Mouse (Mus musculus) liver, embryonic 13.5 days (tissue): ENCODE data around the gene Sh3tc1. TPM values are rescaled to one million over a fixed set of nuclear protein-coding genes. Genes with fewer than 3 reads are reported as not detected.

Experiments used
- ATAC-seq: fragments of 200-750 bp; cut with Nextera tagmentation; 2 replicates; pipeline ENCODE4 v1.8.0; 2017; ENCODE audit warnings: low read depth, mild to moderate bottlenecking, moderate number of reproducible peaks, moderate library complexity
- DNase-seq: peaks from one replicate; pipeline ENCODE4 v3.0.0; 2022
- H3K27ac ChIP-seq: fragments of 300-500 bp; sonication (generic); 2 replicates; pipeline ENCODE4 v1.5.1; 2015; ENCODE audit warnings: moderate library complexity, mild to moderate bottlenecking, inconsistent platforms
- H3K27me3 ChIP-seq: fragments of 300-500 bp; sonication (generic); 2 replicates; pipeline ENCODE4 v1.6.1; 2015; ENCODE audit warnings: mild to moderate bottlenecking, inconsistent platforms
- H3K36me3 ChIP-seq: fragments of 300-500 bp; sonication (generic); 2 replicates; pipeline ENCODE4 v1.6.1; 2015; ENCODE audit warnings: mild to moderate bottlenecking, inconsistent platforms
- H3K4me1 ChIP-seq: fragments of 300-500 bp; sonication (generic); replicated peaks from 2 replicates; pipeline ENCODE4 v1.6.1; 2015; ENCODE audit warnings: inconsistent platforms
- H3K4me2 ChIP-seq: fragments of 300-500 bp; sonication (generic); 2 replicates; pipeline ENCODE4 v1.6.1; 2015; ENCODE audit warnings: inconsistent platforms, mild to moderate bottlenecking, moderate library complexity
- H3K4me3 ChIP-seq: fragments of 300-500 bp; sonication (generic); replicated peaks from 2 replicates; pipeline ENCODE4 v1.5.1; 2015; ENCODE audit warnings: mild to moderate bottlenecking, inconsistent platforms
- H3K9ac ChIP-seq: fragments of 300-500 bp; sonication (generic); 2 replicates; pipeline ENCODE4 v1.6.1; 2015; ENCODE audit warnings: mild to moderate bottlenecking, inconsistent platforms
- H3K9me3 ChIP-seq: fragments of 300-500 bp; sonication (generic); replicated peaks from 2 replicates; pipeline ENCODE4 v1.6.1; 2016; ENCODE audit warnings: inconsistent platforms
- WGBS: fragments of 180-500 bp; shearing (Covaris S2); methylation state at CpG from one replicate; pipeline ENCODE4 v1.1.7; 2015; ENCODE audit not compliant: insufficient replicate concordance; 5-methylcytosine and 5-hydroxymethylcytosine counted together
- polyA plus RNA-seq: library from polyadenylated mRNA; unstranded; fragments of >200 nt; fragmentation: Nextera tagmentation; extraction: Ambion mirVana; gene quantifications from 2 replicates; pipeline ENCODE4 v1.2.1, GENCODE M21; 2015

Gene Sh3tc1
- polyA plus RNA-seq, 1 experiment from 2014 or later: 2.1 TPM

DNA sequence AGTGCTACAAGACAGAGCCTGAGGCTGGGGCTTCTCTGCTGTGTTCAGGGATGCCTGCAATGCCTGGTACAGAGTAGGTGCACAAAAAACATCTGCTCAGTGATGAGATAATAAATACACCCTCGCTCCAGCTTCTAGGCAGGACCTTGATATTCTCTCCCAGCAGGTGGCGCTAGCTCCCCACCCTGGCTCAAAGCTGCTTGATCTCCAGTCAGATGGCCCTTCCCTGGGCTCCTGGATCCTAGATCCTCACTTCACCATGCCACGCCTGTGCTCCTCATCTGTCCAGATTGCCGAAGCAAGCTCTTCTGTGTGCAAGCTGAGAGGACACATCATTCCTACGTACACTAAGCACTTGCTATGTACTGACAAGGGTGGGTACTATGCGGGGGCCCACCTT is 38.7 kb downstream of the Sh3tc1 start:
- H3K36me3 ChIP-seq: no peaks in the 10 kb centered on the region; the same call in 1 of the 2 replicates
- H3K9me3 ChIP-seq: no peaks in the 10 kb centered on the region
- no peaks in the 10 kb centered on the region for H3K4me1 ChIP-seq
- H3K27ac ChIP-seq: no peak overlapping the region
- H3K9ac ChIP-seq: no peak overlapping the region
- H3K4me3 ChIP-seq: no peak overlapping the region
- no peak overlapping the region for H3K4me2 ChIP-seq
- no peaks in the 10 kb centered on the region for H3K27me3 ChIP-seq
- peak; percentile 20 for DNase-seq
- 36% methylated on average over 6 of the region's 6 CpGs for WGBS
- ATAC-seq: no peak

GRCm38 (mm10) chr5:35695815-35696214 is 44.0 kb downstream of the Sh3tc1 start:
- H3K4me3 ChIP-seq: no peak overlapping the region
- WGBS: 26% methylated on average over 5 of the region's 5 CpGs
- no peak overlapping the region for H3K9ac ChIP-seq
- H3K27ac ChIP-seq: no peak overlapping the region
- no peaks in the 10 kb centered on the region for H3K9me3 ChIP-seq
- H3K27me3 ChIP-seq: no peaks in the 10 kb centered on the region
- no peaks in the 10 kb centered on the region for H3K4me1 ChIP-seq
- no peaks in the 10 kb centered on the region; the same call in 1 of the 2 replicates for H3K36me3 ChIP-seq
- no peak overlapping the region for H3K4me2 ChIP-seq
- DNase-seq (no peak), ATAC-seq (no peak)

GRCm38 (mm10) chr5:35693638-35694037 is 46.1 kb downstream of the Sh3tc1 start:
- Histone ChIP-seq H3K4me2 (no peak overlapping the region), H3K4me1 (no peaks in the 10 kb centered on the region), H3K27me3 (no peaks in the 10 kb centered on the region), H3K4me3 (no peak overlapping the region), H3K36me3 (no peaks in the 10 kb centered on the region), H3K9me3 (no peaks in the 10 kb centered on the region), H3K9ac (no peak overlapping the region), H3K27ac (no peak overlapping the region)
- 35% methylated on average over 4 of the region's 4 CpGs for WGBS
- ATAC-seq: no peak
- DNase-seq: no peak

DNA sequence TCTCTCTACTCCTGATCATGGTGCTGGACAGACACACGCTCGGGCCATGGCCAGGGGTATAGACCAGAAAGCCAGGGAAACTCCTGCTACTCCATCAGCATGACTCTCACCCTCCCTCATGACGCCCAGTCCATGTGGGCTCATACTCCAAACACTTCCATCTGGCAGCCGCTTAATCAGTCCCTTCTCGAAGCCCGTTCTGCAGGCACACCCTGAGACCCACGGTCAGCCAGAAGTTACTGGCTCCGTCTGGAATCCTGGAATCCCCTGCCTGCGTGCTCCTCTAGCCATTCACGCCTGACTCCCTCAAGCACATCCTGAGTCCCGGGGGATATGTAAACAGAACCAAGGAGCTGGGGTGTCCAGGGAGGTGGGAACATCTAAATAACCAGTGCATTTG is 48.5 kb downstream of the Sh3tc1 start:
- Histone ChIP-seq H3K9me3 (no peaks in the 10 kb centered on the region), H3K4me1 (no peaks in the 10 kb centered on the region; the same call in 1 of the 2 replicates), H3K27ac (no peak overlapping the region), H3K9ac (no peak overlapping the region), H3K4me2 (no peak overlapping the region), H3K27me3 (no peaks in the 10 kb centered on the region), H3K4me3 (no peak overlapping the region), H3K36me3 (no peaks in the 10 kb centered on the region)
- 63% methylated on average over 11 of the region's 11 CpGs for WGBS
- DNase-seq (no peak), ATAC-seq (no peak)

DNA sequence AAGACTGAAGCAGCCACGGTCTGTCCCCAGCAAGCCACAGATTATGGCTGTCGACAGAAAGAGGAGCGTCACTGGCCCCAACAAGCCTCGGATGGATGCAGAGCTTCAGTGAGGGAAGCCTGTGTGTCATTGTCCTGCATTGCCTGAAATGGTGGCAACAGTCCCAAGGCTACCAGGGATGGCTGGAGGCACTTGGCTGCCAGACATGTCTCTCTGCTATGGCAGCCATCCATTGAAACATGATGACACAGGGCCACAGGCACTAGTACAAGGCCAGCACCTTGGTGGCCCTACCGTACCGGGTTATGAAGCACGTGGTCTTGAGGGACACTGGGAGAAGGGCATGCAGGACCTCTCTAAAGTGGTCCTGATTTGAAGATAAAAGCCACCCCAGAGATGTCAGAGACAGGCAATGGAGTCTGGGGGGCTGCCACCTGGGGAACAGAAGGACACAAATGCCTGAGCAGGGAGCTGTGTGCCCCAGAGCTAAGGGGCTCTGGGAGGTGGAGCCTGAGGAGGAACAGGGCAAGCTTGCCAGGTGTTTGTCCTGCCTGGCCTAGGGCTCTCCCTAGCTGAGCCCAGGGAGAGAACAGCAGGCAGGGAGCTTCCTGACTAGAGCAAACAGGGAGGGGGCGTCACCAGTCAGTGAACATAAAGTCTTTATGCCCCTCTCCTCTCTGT is 49.2 kb downstream of the Sh3tc1 start:
- ATAC-seq (no peak), DNase-seq (no peak)
- Histone ChIP-seq H3K9me3 (no peaks in the 10 kb centered on the region), H3K4me2 (no peak overlapping the region), H3K27ac (no peak overlapping the region), H3K9ac (no peak overlapping the region), H3K27me3 (no peaks in the 10 kb centered on the region), H3K36me3 (no peaks in the 10 kb centered on the region), H3K4me3 (no peak overlapping the region), H3K4me1 (no peaks in the 10 kb centered on the region; the same call in 1 of the 2 replicates)
- 81% methylated on average over 8 of the region's 8 CpGs for WGBS

DNA sequence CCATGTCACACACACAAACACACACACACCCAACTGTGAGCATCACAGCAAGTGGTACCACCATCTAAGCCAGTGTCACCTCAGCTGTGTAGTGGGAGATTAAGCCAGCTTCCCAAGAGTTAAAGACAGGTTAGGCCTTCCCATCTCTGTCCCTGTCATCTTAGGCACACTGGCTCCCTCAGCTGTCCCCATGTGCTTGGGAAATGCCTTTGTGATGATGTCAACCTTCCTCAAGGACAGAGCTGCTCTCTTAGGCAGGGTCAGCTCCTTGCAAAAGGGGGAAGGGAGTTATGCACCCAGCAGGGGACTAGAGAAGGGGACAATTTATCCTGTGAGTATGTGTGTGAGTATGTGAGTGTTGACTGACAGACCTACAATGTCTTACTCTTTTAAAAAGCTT is 50.4 kb downstream of the Sh3tc1 start:
- ATAC-seq: no peak
- Histone ChIP-seq H3K4me1 (peaks cover 4% of the 10 kb centered on the region; the same call in 1 of the 2 replicates), H3K4me2 (no peak overlapping the region), H3K27ac (no peak overlapping the region), H3K27me3 (no peaks in the 10 kb centered on the region), H3K36me3 (no peaks in the 10 kb centered on the region), H3K9me3 (no peaks in the 10 kb centered on the region), H3K9ac (no peak overlapping the region), H3K4me3 (no peak overlapping the region)
- no peak for DNase-seq

GRCm38 (mm10) chr5:35688851-35689250 is 50.9 kb downstream of the Sh3tc1 start:
- Histone ChIP-seq H3K9me3 (no peaks in the 10 kb centered on the region), H3K36me3 (no peaks in the 10 kb centered on the region), H3K4me3 (no peak overlapping the region), H3K4me1 (peaks cover 4% of the 10 kb centered on the region; the same call in 1 of the 2 replicates), H3K4me2 (no peak overlapping the region), H3K27me3 (no peaks in the 10 kb centered on the region), H3K9ac (no peak overlapping the region), H3K27ac (no peak overlapping the region)
- DNase-seq (no peak), ATAC-seq (no peak)
- 59% methylated on average over 2 of the region's 2 CpGs for WGBS

- Histone ChIP-seq H3K4me1 (peaks cover 4% of the 10 kb centered on the region; the same call in 1 of the 2 replicates), H3K27me3 (no peaks in the 10 kb centered on the region), H3K4me3 (no peak overlapping the region), H3K9me3 (no peaks in the 10 kb centered on the region), H3K4me2 (no peak overlapping the region), H3K36me3 (no peaks in the 10 kb centered on the region), H3K9ac (no peak overlapping the region), H3K27ac (no peak overlapping the region)
- WGBS: 41% methylated on average over 5 of the region's 5 CpGs
- ATAC-seq (no peak), DNase-seq (no peak)
Measured at GRCm38 (mm10) chr5:35687098-35687497, 52.7 kb downstream of the Sh3tc1 start.

DNA sequence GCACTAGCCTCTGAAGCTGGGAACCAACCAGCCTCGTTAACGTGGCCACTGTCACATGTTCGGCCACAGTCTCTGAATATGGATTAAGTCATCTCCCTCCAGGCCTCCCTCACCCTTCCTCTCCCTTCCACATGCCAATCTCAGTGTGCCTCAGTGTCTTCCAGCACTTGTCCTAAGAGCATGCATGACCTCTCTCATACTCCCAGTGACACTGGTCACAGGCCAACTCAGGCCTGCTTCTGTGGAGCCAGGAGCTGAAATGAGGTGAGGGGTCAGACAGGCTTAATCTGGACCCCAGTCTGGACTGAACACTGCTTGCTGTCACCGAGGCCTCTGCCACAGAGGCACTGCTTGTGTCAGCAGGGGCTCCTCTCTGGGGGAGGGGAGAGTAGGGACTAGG is 53.5 kb downstream of the Sh3tc1 start:
- DNase-seq (no peak), ATAC-seq (no peak)
- no peak overlapping the region for H3K27ac ChIP-seq
- no peak overlapping the region for H3K9ac ChIP-seq
- H3K4me3 ChIP-seq: no peak overlapping the region
- H3K27me3 ChIP-seq: no peaks in the 10 kb centered on the region
- H3K4me2 ChIP-seq: no peak overlapping the region
- peaks cover 4% of the 10 kb centered on the region; the same call in 1 of the 2 replicates for H3K4me1 ChIP-seq
- 59% methylated on average over 4 of the region's 4 CpGs for WGBS
- H3K9me3 ChIP-seq: no peaks in the 10 kb centered on the region
- no peaks in the 10 kb centered on the region for H3K36me3 ChIP-seq

DNA sequence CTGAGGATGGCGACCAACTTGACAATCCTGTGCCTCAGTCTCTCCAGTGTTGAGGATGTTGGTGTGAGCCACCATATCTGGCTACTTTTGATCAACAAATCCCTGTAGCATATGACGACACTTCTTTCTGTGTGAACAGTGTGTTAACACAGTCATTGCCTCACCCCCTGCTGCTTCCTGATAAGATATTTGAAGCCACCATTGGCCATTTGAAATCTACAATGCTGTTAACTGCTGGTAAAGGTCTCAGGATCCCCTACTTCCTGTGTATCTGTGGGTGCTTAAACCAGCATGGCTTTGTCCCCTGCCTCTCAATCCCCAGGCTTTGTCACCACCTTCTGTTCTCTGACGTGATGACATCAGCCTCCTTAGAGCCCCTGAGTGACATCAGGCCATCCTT is 54.7 kb downstream of the Sh3tc1 start:
- peaks cover 10% of the 10 kb centered on the region for H3K27me3 ChIP-seq
- H3K4me3 ChIP-seq: no peak overlapping the region
- H3K4me2 ChIP-seq: no peak overlapping the region
- no peak overlapping the region for H3K9ac ChIP-seq
- no peak overlapping the region for H3K27ac ChIP-seq
- WGBS: 14% methylated on average over 3 of the region's 3 CpGs
- no peaks in the 10 kb centered on the region for H3K36me3 ChIP-seq
- H3K9me3 ChIP-seq: no peaks in the 10 kb centered on the region
- no peak for DNase-seq
- peaks cover 4% of the 10 kb centered on the region; the same call in 1 of the 2 replicates for H3K4me1 ChIP-seq
- no peak for ATAC-seq

- Histone ChIP-seq H3K9ac (no peak overlapping the region), H3K27me3 (peaks cover 44% of the 10 kb centered on the region), H3K4me3 (no peak overlapping the region), H3K27ac (no peak overlapping the region), H3K9me3 (no peaks in the 10 kb centered on the region), H3K4me2 (no peak overlapping the region), H3K36me3 (no peaks in the 10 kb centered on the region), H3K4me1 (peaks cover 4% of the 10 kb centered on the region; the same call in 1 of the 2 replicates)
- DNase-seq (no peak), ATAC-seq (no peak)
- 40% methylated on average over 2 of the region's 2 CpGs for WGBS
Measured at GRCm38 (mm10) chr5:35680958-35681357, 58.8 kb downstream of the Sh3tc1 start.
